Mouse (Mus musculus): ENCODE data around the gene Gmcl1. TPM values are rescaled to one million over a fixed set of nuclear protein-coding genes. Genes with fewer than 3 reads are reported as not detected.

Gene Gmcl1
- 31.2 and 31.7 TPM in 2 replicates for polyA plus RNA-seq (2015; fragmentation: Nextera tagmentation; extraction: Ambion mirVana)

DNA sequence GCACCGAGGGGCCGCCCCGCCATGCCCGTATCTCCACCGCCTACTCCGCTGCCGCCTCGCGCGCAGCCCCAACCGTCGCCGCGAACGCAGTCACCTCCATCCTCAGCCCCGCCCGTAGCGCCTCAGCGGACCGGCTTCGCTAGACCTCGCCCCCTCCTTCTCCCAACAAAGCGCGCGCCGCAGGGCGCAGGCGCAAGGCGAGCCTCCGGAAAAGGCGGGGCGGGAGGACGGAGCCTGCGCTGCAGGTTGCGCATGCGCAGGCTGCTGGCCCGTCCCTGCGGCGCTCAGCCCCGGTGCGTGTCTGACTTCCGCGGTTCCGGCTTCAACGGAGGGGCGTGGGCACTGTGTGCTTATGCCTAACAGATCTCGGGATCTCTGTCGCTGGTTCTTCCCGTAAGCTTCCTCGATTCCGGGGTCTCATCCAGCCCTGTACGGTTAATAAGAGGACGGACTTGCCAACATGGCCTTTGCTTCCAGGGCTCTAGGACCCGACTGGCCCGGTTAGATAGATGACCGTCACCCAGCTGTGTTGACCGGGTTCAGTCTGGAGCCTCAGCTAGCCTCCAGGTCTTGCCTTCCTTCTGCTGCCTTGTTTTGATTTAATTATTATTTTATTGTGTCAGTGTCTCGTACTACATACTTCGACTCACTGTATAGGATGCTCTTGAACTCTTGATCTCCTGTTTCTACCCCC lies at the start of gene Gmcl1:
Gene Gmcl1 (minus strand): TSS at position 201 of the 694 bp plus-strand sequence.
- Histone ChIP-seq H3K4me3 (replicated peaks) (peak within 1 kb of the TSS; percentile 100), H3K36me3 (no peaks in the 10 kb centered on the region), H3K9me3 (no peaks in the 10 kb centered on the region), H3K4me1 (replicated peaks) (0 out of 2 replicates have a peak, but pooled peaks cover 4% of the 10 kb centered on the region), H3K27ac (peak within 1 kb of the TSS; percentile 87), H3K4me2 (replicated peaks) (peak within 1 kb of the TSS; percentile 88), H3K27me3 (replicated peaks) (no peaks in the 10 kb centered on the region), H3K9ac (peak within 1 kb of the TSS; percentile 92)
- WGBS: under 1% methylated on average over 58 of the region's 59 CpGs
- peak; percentile 97 for ATAC-seq

DNA sequence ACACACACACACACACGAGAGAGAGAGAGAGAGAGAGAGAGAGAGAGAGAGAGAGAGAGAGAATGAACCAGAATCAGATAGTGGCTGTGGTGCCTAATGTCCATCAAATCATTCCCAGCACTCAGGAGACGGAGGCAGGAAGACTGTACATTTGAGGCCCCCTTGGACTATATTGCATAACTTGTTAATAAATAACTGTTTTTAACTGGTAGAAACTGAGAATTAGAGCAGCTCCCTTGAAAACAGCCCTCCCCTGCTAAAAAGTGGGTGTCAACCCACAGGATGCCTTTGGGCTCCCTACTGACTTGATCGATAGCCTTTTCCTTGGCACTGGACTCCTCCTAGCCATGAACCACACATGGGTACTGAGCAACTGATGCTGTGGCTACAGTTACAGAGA lies 49.2 kb upstream of the Gmcl1 start:
- Histone ChIP-seq H3K4me2 (replicated peaks) (no peak overlapping the region), H3K27me3 (replicated peaks) (no peaks in the 10 kb centered on the region), H3K4me3 (replicated peaks) (no peak overlapping the region), H3K36me3 (no peaks in the 10 kb centered on the region), H3K9me3 (no peaks in the 10 kb centered on the region), H3K27ac (0 out of 2 replicates have a peak overlapping the region, but pooled peaks have one; percentile 28), H3K4me1 (replicated peaks) (peaks cover 7% of the 10 kb centered on the region; the same call in 1 of the 2 replicates), H3K9ac (no peak overlapping the region)
- 65% methylated on average over 2 of the region's 3 CpGs for WGBS
- peak; percentile 79 for ATAC-seq

DNA sequence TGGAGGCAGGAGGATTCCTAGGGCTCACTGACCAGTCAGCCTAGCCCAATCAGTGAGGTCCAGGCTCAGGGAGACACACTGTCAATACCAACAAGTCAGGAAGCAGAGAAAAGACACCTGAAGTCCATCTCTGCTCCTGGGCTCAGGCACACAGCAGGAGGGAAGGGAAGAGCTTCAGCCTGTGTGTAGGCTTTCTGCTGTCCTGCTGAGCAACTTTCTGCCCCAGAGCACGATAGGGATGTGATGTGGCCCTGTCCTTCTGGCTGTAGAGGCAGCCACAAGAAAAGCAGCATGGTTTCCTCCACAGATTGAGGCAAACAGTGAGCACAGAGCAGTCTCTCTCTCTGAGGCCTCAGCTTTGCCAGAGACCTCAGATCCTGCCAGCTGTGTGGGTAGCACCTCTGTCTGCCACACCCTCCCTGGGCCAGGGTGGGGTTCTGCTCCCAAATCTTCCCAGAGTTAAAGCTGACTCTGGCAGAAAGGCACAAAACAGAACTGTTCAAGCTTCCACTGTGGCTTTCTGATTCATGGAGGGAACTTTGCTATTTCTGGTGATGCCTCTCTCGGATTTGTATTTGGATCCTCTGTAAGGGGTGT lies 48.3 kb upstream of the Gmcl1 start:
- Histone ChIP-seq H3K27me3 (replicated peaks) (no peaks in the 10 kb centered on the region), H3K4me2 (replicated peaks) (no peak overlapping the region), H3K4me3 (replicated peaks) (no peak overlapping the region), H3K36me3 (no peaks in the 10 kb centered on the region), H3K4me1 (replicated peaks) (peaks cover 7% of the 10 kb centered on the region; the same call in 1 of the 2 replicates), H3K9ac (no peak overlapping the region), H3K27ac (no peak overlapping the region), H3K9me3 (no peaks in the 10 kb centered on the region)
- no peak for ATAC-seq
- WGBS: 35% methylated on average over 2 of the region's 2 CpGs

DNA sequence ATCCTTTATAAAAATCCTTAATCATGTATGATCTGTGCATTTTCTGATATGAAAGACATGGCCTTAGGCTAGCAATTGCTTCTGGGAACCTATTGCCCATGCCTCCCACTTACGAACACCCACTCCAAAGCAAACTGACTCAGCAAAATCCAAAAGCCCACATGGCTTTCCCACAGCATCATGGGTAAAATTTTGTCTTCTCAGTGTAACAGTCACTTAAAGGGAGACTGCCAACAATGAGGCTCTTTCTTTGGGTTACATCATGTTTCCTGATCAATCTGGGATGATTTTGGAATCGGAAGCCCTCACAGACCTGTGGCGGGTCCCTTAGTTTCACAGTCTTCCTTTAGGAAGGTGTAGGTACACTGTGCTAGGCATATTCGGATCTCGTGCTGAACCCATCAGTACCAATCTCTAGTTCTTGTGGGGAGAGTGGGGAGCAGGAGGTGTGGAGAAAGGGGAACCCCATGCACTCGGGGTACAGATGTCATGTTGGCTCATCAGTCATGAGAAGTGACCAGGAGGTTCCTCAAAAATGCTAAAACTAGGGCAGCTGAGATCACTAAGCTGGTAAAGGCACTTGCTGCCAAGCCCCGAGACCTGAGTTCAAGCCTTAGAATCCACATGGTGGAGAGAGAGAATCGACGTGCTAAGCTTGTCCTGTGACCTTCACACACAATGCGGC lies 45.9 kb upstream of the Gmcl1 start:
- 90% methylated on average over 10 of the region's 10 CpGs for WGBS
- no peak overlapping the region for H3K9ac ChIP-seq
- no peak overlapping the region for H3K27ac ChIP-seq
- H3K9me3 ChIP-seq: no peaks in the 10 kb centered on the region
- H3K27me3 ChIP-seq (replicated peaks): no peaks in the 10 kb centered on the region
- ATAC-seq: no peak
- H3K4me1 ChIP-seq (replicated peaks): peaks cover 7% of the 10 kb centered on the region; the same call in 1 of the 2 replicates
- H3K36me3 ChIP-seq: no peaks in the 10 kb centered on the region
- no peak overlapping the region for H3K4me2 ChIP-seq (replicated peaks)
- H3K4me3 ChIP-seq (replicated peaks): no peak overlapping the region

DNA sequence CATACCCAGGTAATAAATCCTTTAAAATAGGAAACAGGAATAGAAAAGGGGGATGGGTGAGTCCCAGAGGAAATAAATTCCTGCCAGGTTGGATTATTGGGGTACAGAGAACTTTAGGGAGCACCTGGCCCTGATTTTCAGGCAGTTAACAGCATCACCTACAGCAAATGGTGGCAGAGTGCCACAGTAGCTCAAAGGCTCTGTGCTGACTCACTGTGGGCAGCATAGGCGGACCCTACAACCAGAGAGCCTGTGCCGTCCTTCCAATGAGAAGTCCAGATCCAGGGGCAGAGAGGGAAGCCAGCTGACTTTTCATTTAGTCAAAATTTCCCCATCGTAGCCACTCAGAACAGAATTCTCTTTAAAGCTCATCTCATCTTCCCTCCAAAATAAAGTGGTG lies 44.0 kb upstream of the Gmcl1 start:
- 79% methylated on average over 3 of the region's 3 CpGs for whole genome bisulfite sequencing
- Histone ChIP-seq H3K27me3 (replicated peaks) (no peaks in the 10 kb centered on the region), H3K4me1 (replicated peaks) (peaks cover 4% of the 10 kb centered on the region; the same call in 1 of the 2 replicates), H3K27ac (no peak overlapping the region), H3K36me3 (no peaks in the 10 kb centered on the region), H3K4me2 (replicated peaks) (no peak overlapping the region), H3K9ac (no peak overlapping the region), H3K9me3 (no peaks in the 10 kb centered on the region), H3K4me3 (replicated peaks) (no peak overlapping the region)
- no peak for ATAC-seq

DNA sequence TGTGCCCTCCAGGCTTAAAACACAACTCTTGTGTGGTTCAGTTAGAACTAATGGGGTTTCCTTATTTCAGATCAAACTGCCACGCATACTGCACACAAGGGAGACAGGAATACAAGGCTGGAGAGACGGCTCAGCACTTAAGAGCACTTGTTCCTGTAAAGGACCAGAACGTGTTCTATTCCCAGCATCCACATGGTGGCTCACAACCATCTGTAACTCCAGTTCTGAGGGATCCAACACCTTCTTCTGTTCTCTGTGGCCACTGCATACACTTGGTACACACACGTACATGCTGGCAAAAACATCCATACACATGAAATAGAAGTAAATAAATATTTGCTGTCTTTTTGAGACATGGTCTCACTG lies 43.5 kb upstream of the Gmcl1 start:
- Histone ChIP-seq H3K4me2 (replicated peaks) (no peak overlapping the region), H3K36me3 (no peaks in the 10 kb centered on the region), H3K4me3 (replicated peaks) (no peak overlapping the region), H3K4me1 (replicated peaks) (peaks cover 4% of the 10 kb centered on the region; the same call in 1 of the 2 replicates), H3K9ac (no peak overlapping the region), H3K9me3 (no peaks in the 10 kb centered on the region), H3K27me3 (replicated peaks) (no peaks in the 10 kb centered on the region), H3K27ac (no peak overlapping the region)
- no peak for ATAC-seq
- WGBS: 62% methylated on average over 4 of the region's 4 CpGs

DNA sequence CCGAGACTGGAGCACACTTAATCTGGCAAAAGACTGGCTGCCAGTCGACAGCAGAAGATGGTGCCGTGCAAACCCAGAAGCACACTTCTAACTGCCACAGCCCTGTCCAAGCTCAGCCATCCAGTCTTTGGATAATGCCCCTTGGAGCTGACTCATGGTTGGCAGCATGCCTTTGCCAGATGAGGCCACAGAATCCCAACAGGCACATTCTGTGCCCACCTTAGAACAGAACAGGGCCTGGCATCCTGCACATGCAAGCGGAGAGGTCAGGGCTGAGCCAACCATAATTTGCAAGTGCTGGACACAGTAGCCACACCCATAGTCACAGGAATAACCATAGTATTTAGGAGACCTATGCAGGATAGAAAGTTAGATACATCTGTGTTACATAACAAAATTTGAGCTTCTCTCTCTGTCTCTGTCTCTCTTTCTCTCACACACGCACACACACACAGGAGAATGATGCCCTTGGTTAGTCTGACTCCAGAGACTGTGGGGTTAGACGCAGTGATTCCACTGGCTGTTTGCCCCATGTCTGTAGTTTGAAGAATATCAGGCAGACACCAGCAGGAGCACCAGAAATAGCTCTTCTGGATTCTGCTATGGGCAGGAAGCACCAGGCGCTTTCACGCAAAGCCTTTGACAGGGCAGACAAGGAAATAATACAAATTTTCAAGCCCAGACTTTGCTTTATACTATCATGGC lies 43.0 kb upstream of the Gmcl1 start:
- no peak for ATAC-seq
- Histone ChIP-seq H3K4me2 (replicated peaks) (no peak overlapping the region), H3K27ac (no peak overlapping the region), H3K27me3 (replicated peaks) (no peaks in the 10 kb centered on the region), H3K9ac (no peak overlapping the region), H3K36me3 (no peaks in the 10 kb centered on the region), H3K9me3 (no peaks in the 10 kb centered on the region), H3K4me1 (replicated peaks) (0 out of 2 replicates have a peak, but pooled peaks cover 1% of the 10 kb centered on the region), H3K4me3 (replicated peaks) (no peak overlapping the region)
- 84% methylated on average over 8 of the region's 8 CpGs for WGBS

DNA sequence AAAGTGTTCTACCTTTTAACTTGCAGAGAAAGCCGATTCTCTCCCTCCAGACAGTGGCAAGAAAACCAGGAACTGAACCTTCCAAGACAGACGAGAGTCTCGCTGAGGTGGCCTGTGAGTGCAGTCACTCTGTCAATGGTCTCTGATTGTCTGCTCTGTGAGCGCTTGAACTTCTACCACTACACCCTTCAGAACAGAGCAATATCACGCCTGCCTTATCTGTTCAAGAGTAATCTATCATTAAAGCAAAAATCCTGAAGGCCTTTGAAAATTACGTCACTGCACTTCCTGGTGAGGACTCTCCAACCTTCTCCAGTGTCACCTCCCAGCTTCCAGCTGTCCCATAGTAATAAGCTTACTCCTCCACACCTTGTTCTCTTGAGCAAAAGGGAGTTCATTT lies 41.8 kb upstream of the Gmcl1 start:
- Histone ChIP-seq H3K4me2 (replicated peaks) (peak overlapping the region; percentile 5; the same call in 1 of the 2 replicates), H3K4me1 (replicated peaks) (0 out of 2 replicates have a peak, but pooled peaks cover 2% of the 10 kb centered on the region), H3K27ac (no peak overlapping the region), H3K9ac (no peak overlapping the region), H3K27me3 (replicated peaks) (no peaks in the 10 kb centered on the region), H3K9me3 (no peaks in the 10 kb centered on the region), H3K4me3 (replicated peaks) (peak overlapping the region; percentile 1; the same call in 1 of the 2 replicates), H3K36me3 (no peaks in the 10 kb centered on the region)
- WGBS: 54% methylated on average over 6 of the region's 6 CpGs
- peak; percentile 79 for ATAC-seq

DNA sequence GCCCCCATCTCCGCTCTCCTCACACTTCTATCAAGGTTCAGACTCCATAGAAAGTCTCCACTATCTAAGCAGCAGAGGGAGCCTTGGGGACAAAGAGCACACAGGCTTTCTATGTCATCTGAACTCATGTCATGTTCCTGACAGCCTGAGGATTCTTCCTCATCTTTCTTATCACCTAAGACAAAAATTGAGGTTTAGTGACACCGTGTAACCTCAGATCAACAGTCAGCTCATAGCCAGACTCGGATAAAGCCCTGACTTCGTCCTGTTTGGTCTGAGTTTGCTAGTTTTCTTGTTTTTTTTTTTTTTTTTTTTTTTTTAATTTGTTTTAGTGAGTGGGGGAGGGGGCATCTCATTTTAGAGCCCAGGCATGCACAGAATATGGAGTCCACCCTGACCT lies 40.6 kb upstream of the Gmcl1 start:
- ATAC-seq: no peak
- H3K9me3 ChIP-seq: no peaks in the 10 kb centered on the region
- H3K36me3 ChIP-seq: no peaks in the 10 kb centered on the region
- no peak overlapping the region for H3K9ac ChIP-seq
- peak overlapping the region; percentile 5 for H3K4me2 ChIP-seq (replicated peaks)
- H3K27me3 ChIP-seq (replicated peaks): no peaks in the 10 kb centered on the region
- H3K4me3 ChIP-seq (replicated peaks): no peak overlapping the region
- WGBS: 87% methylated on average over 4 of the region's 4 CpGs
- H3K4me1 ChIP-seq (replicated peaks): 0 out of 2 replicates have a peak, but pooled peaks cover 2% of the 10 kb centered on the region
- no peak overlapping the region for H3K27ac ChIP-seq

DNA sequence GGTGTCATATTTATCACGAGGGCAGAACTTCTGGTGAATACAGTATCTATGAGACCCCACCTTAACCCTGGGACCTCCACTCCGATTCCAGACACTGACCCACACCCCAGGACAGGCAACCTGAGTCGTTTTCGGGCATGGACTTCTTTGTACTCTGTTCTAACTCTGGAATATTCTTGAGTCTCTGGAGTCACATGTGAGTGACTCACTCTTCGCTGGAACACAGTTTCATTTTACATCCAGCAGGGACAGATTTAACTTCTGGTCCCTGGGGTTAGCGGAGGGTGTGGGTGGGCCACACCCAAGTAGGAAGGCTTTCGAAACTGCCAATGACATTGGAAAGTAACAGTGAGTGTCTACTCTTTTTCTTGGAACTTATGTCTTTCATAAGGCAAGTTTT lies 39.4 kb upstream of the Gmcl1 start:
- Histone ChIP-seq H3K4me1 (replicated peaks) (0 out of 2 replicates have a peak, but pooled peaks cover 2% of the 10 kb centered on the region), H3K9me3 (no peaks in the 10 kb centered on the region), H3K4me3 (replicated peaks) (no peak overlapping the region), H3K9ac (no peak overlapping the region), H3K36me3 (no peaks in the 10 kb centered on the region), H3K27ac (0 out of 2 replicates have a peak overlapping the region, but pooled peaks have one; percentile 42), H3K4me2 (replicated peaks) (no peak overlapping the region), H3K27me3 (replicated peaks) (no peaks in the 10 kb centered on the region)
- peak; percentile 60 for ATAC-seq
- 72% methylated on average over 7 of the region's 7 CpGs for WGBS

DNA sequence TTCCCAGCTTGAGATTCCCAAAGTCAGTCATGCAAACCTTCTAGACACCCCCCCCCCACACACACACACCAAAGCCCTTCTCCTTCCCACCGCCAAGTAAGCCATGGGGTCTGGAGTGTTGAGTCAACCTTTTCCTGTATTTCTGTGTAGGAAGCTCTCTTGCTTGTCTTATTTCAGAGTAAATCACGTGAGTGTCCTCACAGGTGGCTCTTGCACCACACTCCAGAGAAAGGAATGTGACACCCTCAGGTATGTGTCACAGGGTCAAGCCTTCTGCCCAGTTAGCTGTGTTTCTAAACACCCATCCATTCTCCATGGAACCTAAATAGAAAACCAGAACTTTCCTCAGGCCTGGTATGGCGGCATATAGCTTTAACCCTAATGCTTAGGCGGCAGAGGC lies 35.8 kb upstream of the Gmcl1 start:
- no peak overlapping the region for H3K4me3 ChIP-seq (replicated peaks)
- no peak overlapping the region for H3K27ac ChIP-seq
- no peaks in the 10 kb centered on the region for H3K36me3 ChIP-seq
- 0 out of 2 replicates have a peak, but pooled peaks cover 2% of the 10 kb centered on the region for H3K4me1 ChIP-seq (replicated peaks)
- no peak for ATAC-seq
- H3K9me3 ChIP-seq: no peaks in the 10 kb centered on the region
- H3K9ac ChIP-seq: no peak overlapping the region
- H3K4me2 ChIP-seq (replicated peaks): no peak overlapping the region
- no peaks in the 10 kb centered on the region for H3K27me3 ChIP-seq (replicated peaks)
- WGBS: 86% methylated on average over 4 of the region's 4 CpGs
